Mouse (Mus musculus) cerebellum, postnatal 10 days (tissue): ENCODE data around the gene Slc7a5.
A peak's percentile ranks its signal among the peaks of the same experiment; 100 is the strongest.

Experiments
- DNase-seq, 2 experiments: peaks; one replicate each; pipeline ENCODE4 v3.0.0; 2021; ENCODE audit warnings: mixed read lengths in 2 of 2

The Slc7a5 gene

GRCm38 (mm10) chr8:121879712-121880111 is 27.8 kb downstream of the Slc7a5 start:
- DNase-seq, result no peak

GRCm38 (mm10) chr8:121877828-121878480 is 29.5 kb downstream of the Slc7a5 start:
- DNase-seq, result no peak

DNA sequence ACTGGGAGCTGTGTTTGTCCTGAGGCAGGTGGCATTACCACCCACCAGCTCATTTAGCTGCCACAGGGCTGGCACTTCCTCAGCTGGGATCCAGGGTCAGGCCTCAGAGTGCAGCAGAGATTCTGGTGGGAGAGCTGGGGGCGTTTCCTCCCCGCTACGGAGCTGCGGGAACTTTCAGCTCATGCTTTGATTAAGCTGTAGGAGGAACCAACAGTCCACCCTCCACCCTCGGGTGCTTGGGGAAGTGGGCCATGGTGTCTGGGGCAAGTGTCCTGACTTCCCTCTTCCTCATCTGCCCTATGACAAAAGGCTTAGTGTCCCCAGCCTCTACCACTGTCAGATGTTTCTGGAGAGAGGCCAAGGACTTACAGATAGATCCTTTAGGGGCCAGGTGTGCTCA is 30.3 kb downstream of the Slc7a5 start:
- DNase-seq, result no peak

- no peak for DNase-seq
These were observed 32.0 kb downstream of the Slc7a5 start for GRCm38 (mm10) chr8:121875517-121875916.

- DNase-seq, result no peak
These were observed 32.4 kb downstream of the Slc7a5 start for GRCm38 (mm10) chr8:121875045-121875444.

- no peak for DNase-seq
These were observed 33.5 kb downstream of the Slc7a5 start for GRCm38 (mm10) chr8:121874031-121874430.

DNA sequence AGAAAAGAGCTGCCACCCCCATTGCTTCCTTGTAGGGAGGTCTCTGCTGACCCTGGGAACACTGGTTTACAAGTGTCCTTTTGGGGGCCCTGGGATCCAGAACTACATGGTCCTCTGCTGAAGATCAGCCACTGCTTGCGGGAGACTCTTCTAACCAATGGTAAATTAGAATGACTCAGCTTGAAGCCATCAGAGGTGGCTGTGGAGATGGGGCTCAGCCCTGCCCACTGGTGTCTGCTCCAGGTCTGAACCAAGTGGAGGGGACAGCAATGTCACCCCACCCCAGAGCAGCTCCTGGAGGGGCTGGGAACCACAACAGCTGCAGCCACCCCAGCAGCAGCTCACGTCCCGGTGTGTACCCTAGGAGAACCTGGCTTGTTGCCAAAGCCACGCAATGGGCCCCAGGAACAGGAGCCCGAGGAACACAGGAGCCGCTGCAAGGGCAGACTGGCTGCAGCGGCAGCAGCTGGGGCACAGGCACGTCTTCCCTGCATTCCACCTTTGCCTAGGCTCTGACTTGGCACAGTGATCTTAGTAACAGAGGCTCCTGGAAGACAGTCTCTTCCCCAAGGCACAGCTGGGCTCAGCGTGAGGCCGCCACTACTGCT is 35.6 kb downstream of the Slc7a5 start:
- no peak for DNase-seq

DNA sequence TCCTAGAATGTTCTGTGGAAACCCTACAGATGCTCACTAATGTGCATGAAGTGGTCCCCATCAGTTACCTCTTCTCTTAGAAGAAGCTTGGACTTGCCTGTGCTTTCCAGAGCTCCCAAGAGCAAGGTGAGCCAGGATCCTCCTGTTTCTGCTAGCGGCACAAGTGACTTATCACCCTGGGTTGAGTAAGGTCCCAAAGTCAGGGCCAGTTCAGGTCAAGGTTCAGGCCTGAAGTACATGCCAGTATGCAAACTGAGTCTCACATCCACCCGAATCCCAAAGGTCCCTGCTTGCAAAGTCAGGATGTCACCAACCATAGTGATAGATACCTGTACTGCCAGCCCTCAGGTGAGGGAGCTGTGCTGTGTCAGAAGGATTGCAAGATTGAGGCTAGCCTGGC is 37.3 kb downstream of the Slc7a5 start:
- DNase-seq, result no peak

GRCm38 (mm10) chr8:121868896-121869295 is 38.6 kb downstream of the Slc7a5 start:
- no peak for DNase-seq

- DNase-seq, result no peak
These were observed 39.3 kb downstream of the Slc7a5 start for GRCm38 (mm10) chr8:121868196-121868595.

- no peak for DNase-seq
These were observed 42.1 kb downstream of the Slc7a5 start for GRCm38 (mm10) chr8:121865356-121865755.

DNA sequence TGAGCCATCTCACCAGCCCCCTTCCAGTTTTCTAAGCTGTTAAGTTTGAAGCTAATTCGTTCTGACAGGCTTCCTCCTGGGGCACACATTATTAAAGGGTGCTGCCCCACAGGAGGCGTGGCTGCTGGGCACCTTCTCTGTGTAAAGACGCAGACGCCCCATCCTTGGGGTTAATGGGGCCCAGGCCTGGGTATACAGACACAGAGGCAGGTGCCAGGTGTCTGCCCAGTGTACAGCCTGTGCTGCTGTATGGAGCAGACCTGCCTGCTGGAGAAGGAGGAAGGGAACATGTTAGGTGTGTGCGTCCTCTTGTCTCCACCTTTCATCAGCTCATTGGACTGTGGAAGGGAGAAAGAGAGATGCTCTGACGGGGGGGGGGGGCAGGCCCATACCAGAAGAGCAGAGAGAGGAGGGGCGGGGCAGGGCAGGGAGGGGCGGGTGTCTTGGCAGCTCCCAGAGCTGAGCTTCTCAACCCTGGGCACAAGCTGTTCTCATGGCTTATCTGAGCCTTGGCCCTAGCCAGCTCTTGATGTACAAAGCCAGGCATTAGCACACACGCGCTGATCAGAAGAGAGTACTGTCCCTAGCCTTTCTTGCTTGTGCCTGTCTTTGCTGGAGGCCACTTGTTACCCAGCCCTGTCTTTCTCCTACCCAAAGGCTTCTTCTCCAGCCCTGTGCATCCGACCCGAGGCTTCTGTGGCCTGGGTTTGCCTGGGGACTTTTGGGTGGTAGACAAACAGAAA is 45.5 kb downstream of the Slc7a5 start:
- peak; percentile 74 to 81 for DNase-seq

DNA sequence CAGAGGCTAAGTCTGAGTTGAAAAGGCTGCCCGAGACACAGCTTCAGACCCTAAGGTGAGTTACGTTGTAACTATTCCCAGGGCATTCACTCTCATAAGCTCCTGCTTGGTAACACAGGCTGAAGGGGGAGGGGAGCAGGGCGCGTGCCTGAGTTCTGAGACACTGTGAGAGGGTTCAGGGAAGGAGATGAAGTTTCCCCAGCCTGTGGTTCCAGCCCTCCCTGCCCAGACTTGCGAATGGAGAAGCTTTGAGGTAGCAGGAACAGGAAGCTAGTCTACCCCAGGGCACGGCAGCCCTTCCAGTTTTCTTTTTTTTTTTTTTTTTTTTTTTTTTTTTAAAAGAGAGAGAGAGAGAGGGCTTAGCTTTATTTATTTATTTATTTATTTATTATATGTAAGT is 46.2 kb downstream of the Slc7a5 start:
- no peak for DNase-seq

- DNase-seq, result peak; percentile 78 to 84
These were observed 49.7 kb downstream of the Slc7a5 start for GRCm38 (mm10) chr8:121857747-121858146.

- peak; percentile 88 to 90 for DNase-seq
These were observed 50.2 kb downstream of the Slc7a5 start for GRCm38 (mm10) chr8:121857331-121857730.

DNA sequence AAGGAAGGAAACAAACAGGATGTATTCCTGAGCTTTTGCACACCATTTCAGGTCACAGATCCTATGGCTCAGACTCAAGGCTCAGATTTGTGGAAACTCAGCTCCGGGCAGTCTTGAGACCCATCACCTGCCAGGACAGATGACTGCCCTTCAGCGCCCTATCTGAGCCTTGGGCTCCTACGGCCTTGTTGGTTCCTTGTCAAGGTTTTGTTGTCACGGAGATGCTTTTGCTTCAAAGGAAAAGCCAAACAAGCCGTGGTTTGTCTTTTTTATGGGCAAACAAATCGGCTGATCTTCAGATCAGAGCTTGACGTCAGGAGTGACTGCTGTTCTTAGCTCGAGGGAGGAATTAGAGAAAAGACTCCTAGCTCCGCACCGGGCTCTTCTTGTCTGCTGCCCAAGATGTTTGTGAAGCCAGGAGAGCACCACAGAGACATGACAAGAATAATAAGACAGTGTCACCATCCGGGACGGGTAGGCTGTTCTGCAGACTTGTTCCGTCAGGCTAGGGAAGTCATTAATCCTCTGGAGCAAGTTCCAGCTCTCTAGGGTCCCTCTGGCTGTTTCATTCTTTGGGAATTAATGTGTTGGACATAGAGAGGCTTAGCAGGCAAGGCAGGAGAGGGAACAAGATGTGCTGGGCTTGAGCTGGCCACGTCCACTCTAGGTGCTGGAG is 51.3 kb downstream of the Slc7a5 start:
- DNase-seq, result no peak

DNA sequence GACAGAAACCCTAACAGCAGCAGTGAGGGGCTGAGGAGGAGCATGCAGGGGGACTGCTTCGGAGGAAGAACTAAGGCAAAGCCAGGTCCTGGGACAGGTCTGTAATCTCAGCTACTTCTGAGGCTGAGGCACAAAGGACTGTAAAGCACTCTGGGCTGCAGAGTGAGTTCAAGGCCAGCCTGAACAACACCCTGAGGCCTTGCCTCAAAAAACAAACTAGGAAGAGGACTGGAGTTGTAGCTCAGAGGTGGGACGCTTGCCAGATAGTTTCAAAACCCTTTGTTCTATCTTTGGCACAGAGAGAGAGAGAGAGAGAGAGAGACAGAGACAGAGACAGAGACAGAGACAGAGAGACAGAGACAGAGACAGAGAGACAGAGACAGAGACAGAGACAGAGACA is 53.9 kb downstream of the Slc7a5 start:
- DNase-seq, result no peak

DNA sequence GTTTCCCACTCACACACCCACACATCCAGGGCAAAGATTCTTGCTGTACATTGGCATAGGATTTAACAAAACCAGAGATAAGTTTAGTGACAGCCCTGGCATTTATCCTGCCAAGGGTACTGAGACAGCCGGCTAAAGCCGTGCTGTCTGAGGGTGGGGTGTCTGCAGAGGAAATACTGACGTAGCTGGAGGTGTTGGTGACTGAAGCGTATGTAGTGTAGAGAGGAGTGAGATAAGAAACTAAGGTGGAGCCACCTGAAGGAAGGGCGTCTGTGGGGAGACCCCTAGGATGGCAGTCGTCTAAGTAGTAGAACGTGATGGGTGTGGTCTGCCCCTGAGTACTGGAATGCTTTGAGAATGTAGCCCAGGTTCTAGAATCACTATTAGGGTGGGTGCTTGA is 55.0 kb downstream of the Slc7a5 start:
- no peak for DNase-seq

- DNase-seq, result no peak
These were observed 55.8 kb downstream of the Slc7a5 start for GRCm38 (mm10) chr8:121851716-121852115.

DNA sequence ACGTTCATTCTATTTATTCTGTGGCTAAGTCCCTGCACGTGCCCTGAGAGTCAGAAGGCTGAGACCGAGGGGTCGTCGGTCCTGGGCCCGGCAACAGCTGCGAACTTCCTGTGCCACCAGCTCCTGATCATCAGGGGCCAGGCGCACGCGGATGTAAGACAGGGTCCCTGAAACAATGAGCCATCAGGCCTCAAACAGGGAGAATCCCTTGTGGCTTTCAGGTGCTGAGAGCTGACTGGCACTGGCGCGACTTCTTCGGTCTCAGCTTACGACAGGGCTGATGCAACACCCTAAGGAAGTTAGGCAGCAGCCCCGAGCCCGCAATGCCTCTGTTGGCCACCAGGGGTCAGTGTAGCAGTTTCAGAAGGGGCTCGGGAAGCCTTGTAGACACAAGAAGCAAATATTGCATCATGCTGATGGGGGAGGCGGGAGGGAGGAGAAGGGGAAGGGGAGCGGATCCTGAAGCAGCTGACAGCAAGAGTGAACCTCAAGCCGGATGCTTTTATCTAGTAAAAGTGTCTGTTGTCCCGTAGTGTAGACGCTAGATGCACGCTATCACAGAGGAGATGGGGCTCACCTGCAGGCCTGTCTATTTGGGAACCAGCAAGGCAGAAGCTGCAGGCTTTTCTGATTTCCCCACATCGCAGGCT is 56.5 kb downstream of the Slc7a5 start:
- peak; percentile 99 to 100 for DNase-seq

- no peak for DNase-seq
These were observed 57.1 kb downstream of the Slc7a5 start for GRCm38 (mm10) chr8:121850436-121850820.

GRCm38 (mm10) chr8:121850018-121850417 is 57.5 kb downstream of the Slc7a5 start:
- peak; percentile 86 for DNase-seq

GRCm38 (mm10) chr8:121849303-121849702 is 58.2 kb downstream of the Slc7a5 start:
- no peak for DNase-seq
